Mouse (Mus musculus) kidney, adult 2 months (tissue): ENCODE data around the gene Zfyve26.

Source experiments
- CTCF ChIP-seq: fragments of 200-500 bp; conservative IDR thresholded peaks from 2 replicates; pipeline ENCODE4 v1.5.1; 2011; ENCODE audit warnings: low read depth, mild to moderate bottlenecking, control low read depth, low read length, moderate library complexity, mixed read lengths; ENCODE audit not compliant: insufficient read depth, insufficient read length
- POLR2A ChIP-seq: fragments of 200-500 bp; IDR thresholded peaks from one replicate; pipeline ENCODE4 v1.6.1; 2011; ENCODE audit warnings: low read depth, low read length, control low read depth

GRCm38 (mm10) chr12:79313721-79314120 is 17.6 kb upstream of the Zfyve26 start:
- TF ChIP-seq CTCF: no peak
- TF ChIP-seq POLR2A: no peak
